Mouse (Mus musculus) limb, embryonic 11.5 days (tissue): ENCODE data around the gene Tmc8. TPM values are rescaled to one million over a fixed set of nuclear protein-coding genes. Genes with fewer than 3 reads are reported as not detected.

Experiments used
- ATAC-seq: fragments of 200-750 bp; cut with Nextera tagmentation; 2 replicates; pipeline ENCODE4 v1.8.0; 2017; ENCODE audit warnings: low read depth; ENCODE audit not compliant: insufficient number of reproducible peaks, low FRiP score, low TSS enrichment
- DNase-seq: peaks from one replicate; pipeline ENCODE4 v3.0.0-alpha.2; 2015; ENCODE audit warnings: low spot score
- H3K27ac ChIP-seq: fragments of 300-500 bp; sonication (generic); replicated peaks from 2 replicates; pipeline ENCODE4 v1.5.1; 2014; ENCODE audit warnings: low read depth, mild to moderate bottlenecking, low read length
- H3K27me3 ChIP-seq: fragments of 300-500 bp; sonication (generic); 2 replicates; pipeline ENCODE4 v1.6.1; 2014; ENCODE audit warnings: mild to moderate bottlenecking, low read length, mixed read lengths; ENCODE audit not compliant: control insufficient read depth, insufficient read depth
- H3K36me3 ChIP-seq: fragments of 300-500 bp; sonication (generic); 2 replicates; pipeline ENCODE4 v1.6.1; 2014; ENCODE audit warnings: mild to moderate bottlenecking, low read length, moderate library complexity, mixed read lengths; ENCODE audit not compliant: control insufficient read depth, insufficient read depth
- H3K4me1 ChIP-seq: fragments of 300-500 bp; sonication (generic); 2 replicates; pipeline ENCODE4 v1.6.1; 2014; ENCODE audit warnings: low read length, mixed read lengths; ENCODE audit not compliant: control insufficient read depth, insufficient read depth
- H3K4me2 ChIP-seq: fragments of 300-500 bp; sonication (generic); 2 replicates; pipeline ENCODE4 v1.6.1; 2014; ENCODE audit warnings: low read depth, mild to moderate bottlenecking, moderate library complexity; ENCODE audit not compliant: severe bottlenecking
- H3K4me3 ChIP-seq: fragments of 300-500 bp; sonication (generic); 2 replicates; pipeline ENCODE4 v1.5.1; 2014; ENCODE audit warnings: low read depth, low read length
- H3K9ac ChIP-seq: fragments of 300-500 bp; sonication (generic); 2 replicates; pipeline ENCODE4 v1.6.1; 2014; ENCODE audit warnings: mild to moderate bottlenecking, low read length
- H3K9me3 ChIP-seq: fragments of 300-500 bp; sonication (generic); 2 replicates; pipeline ENCODE4 v1.6.1; 2016; ENCODE audit warnings: low read length; ENCODE audit not compliant: control insufficient read depth
- WGBS: fragments of 180-500 bp; shearing (Covaris S2); extraction: QIAGEN DNeasy Blood & Tissue Kit; methylation state at CpG from one replicate; pipeline ENCODE4 v1.1.7; 2014; 5-methylcytosine and 5-hydroxymethylcytosine counted together
- polyA plus RNA-seq: library from polyadenylated mRNA; unstranded; fragments of >200 nt; fragmentation: Nextera tagmentation; extraction: Ambion mirVana; gene quantifications from 2 replicates; pipeline ENCODE4 v1.2.1, GENCODE M21; 2014

Gene Tmc8
- polyA plus RNA-seq, 1 experiment from 2014 or later, result 0.87 TPM

DNA sequence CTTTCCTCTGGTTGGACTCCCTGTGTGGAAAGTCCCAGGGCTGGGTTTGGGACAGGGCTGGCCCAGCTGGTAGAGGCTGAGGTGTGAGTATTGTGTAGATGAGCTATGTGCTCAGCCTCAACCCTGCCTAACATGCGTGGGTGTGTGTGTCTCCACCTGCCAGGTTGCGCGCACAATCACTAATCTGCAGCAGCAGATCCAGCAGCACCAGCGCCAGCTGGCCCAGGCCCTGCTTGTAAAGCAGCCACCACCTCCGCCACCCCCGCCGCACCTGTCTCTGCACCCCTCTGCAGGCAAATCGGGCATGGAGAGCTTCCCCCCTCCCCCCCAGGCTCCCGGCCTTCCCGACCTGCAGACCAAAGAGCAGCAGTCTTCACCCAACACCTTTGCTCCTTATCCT lies 32.5 kb upstream of the Tmc8 start:
- no peak overlapping the region for H3K4me3 ChIP-seq
- DNase-seq (no peak), ATAC-seq (no peak)
- no peaks in the 10 kb centered on the region for H3K4me1 ChIP-seq
- WGBS, result 89% methylated on average over 10 of the region's 10 CpGs
- no peak overlapping the region for H3K9ac ChIP-seq
- peaks cover 20% of the 10 kb centered on the region for H3K36me3 ChIP-seq
- H3K4me2 ChIP-seq, result no peak overlapping the region
- H3K27me3 ChIP-seq, result no peaks in the 10 kb centered on the region
- no peaks in the 10 kb centered on the region for H3K9me3 ChIP-seq
- no peak overlapping the region for H3K27ac ChIP-seq

DNA sequence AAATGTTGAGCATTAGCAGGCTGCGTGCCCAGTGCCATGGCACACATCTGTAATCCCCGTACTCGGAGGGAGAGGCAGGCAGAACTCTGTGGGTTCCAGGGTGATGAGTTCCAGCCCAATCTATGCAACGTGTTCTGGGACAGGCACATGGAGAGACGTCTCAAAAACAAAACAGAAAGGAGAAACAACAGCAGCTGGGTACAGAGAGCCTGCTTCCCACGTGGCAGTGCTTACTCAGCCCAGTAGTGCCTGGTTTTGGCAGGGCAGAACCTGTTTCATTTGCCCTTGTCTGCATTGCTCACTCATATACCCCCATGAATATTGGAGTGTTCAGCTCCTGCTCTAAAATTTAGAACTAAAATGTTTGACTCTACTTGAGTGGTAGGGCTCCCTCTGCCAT lies 30.3 kb upstream of the Tmc8 start:
- Histone ChIP-seq H3K4me1 (no peaks in the 10 kb centered on the region), H3K9ac (no peak overlapping the region), H3K27me3 (no peaks in the 10 kb centered on the region), H3K9me3 (no peaks in the 10 kb centered on the region), H3K36me3 (peaks cover 35% of the 10 kb centered on the region), H3K4me3 (no peak overlapping the region), H3K4me2 (no peak overlapping the region), H3K27ac (no peak overlapping the region)
- 88% methylated on average over 6 of the region's 6 CpGs for WGBS
- DNase-seq (no peak), ATAC-seq (no peak)

GRCm38 (mm10) chr11:117755891-117756290 lies 26.0 kb upstream of the Tmc8 start:
- no peaks in the 10 kb centered on the region for H3K9me3 ChIP-seq
- no peak for DNase-seq
- H3K9ac ChIP-seq, result no peak overlapping the region
- no peak overlapping the region for H3K27ac ChIP-seq
- 97% methylated on average over 7 of the region's 7 CpGs for WGBS
- H3K27me3 ChIP-seq, result no peaks in the 10 kb centered on the region
- peaks cover 39% of the 10 kb centered on the region for H3K36me3 ChIP-seq
- no peaks in the 10 kb centered on the region for H3K4me1 ChIP-seq
- H3K4me2 ChIP-seq, result no peak overlapping the region
- no peak overlapping the region for H3K4me3 ChIP-seq
- ATAC-seq, result no peak

GRCm38 (mm10) chr11:117759267-117759666 lies 22.6 kb upstream of the Tmc8 start:
- WGBS, result 95% methylated on average over 10 of the region's 10 CpGs
- H3K9ac ChIP-seq, result no peak overlapping the region
- no peaks in the 10 kb centered on the region for H3K27me3 ChIP-seq
- H3K9me3 ChIP-seq, result no peaks in the 10 kb centered on the region
- ATAC-seq, result no peak
- no peak overlapping the region for H3K27ac ChIP-seq
- no peaks in the 10 kb centered on the region for H3K4me1 ChIP-seq
- H3K4me2 ChIP-seq, result no peak overlapping the region
- no peak overlapping the region for H3K4me3 ChIP-seq
- H3K36me3 ChIP-seq, result peaks cover 42% of the 10 kb centered on the region
- no peak for DNase-seq

GRCm38 (mm10) chr11:117760374-117761119 lies 21.3 kb upstream of the Tmc8 start:
- ATAC-seq (no peak), DNase-seq (no peak)
- H3K9me3 ChIP-seq, result no peaks in the 10 kb centered on the region
- H3K27me3 ChIP-seq, result no peaks in the 10 kb centered on the region
- H3K9ac ChIP-seq, result no peak overlapping the region
- no peak overlapping the region for H3K4me2 ChIP-seq
- no peaks in the 10 kb centered on the region for H3K4me1 ChIP-seq
- peaks cover 40% of the 10 kb centered on the region for H3K36me3 ChIP-seq
- no peak overlapping the region for H3K27ac ChIP-seq
- no peak overlapping the region for H3K4me3 ChIP-seq
- WGBS, result 94% methylated on average over 26 of the region's 26 CpGs

GRCm38 (mm10) chr11:117761801-117762200 lies 20.1 kb upstream of the Tmc8 start:
- no peak overlapping the region for H3K4me3 ChIP-seq
- H3K27me3 ChIP-seq, result no peaks in the 10 kb centered on the region
- no peak overlapping the region for H3K27ac ChIP-seq
- ATAC-seq (no peak), DNase-seq (no peak)
- H3K9me3 ChIP-seq, result no peaks in the 10 kb centered on the region
- WGBS, result 93% methylated on average over 13 of the region's 13 CpGs
- H3K4me2 ChIP-seq, result no peak overlapping the region
- no peak overlapping the region for H3K9ac ChIP-seq
- H3K36me3 ChIP-seq, result peaks cover 32% of the 10 kb centered on the region
- no peaks in the 10 kb centered on the region for H3K4me1 ChIP-seq

GRCm38 (mm10) chr11:117762246-117762645 lies 19.6 kb upstream of the Tmc8 start:
- H3K4me2 ChIP-seq, result no peak overlapping the region
- H3K9me3 ChIP-seq, result no peaks in the 10 kb centered on the region
- H3K27ac ChIP-seq, result no peak overlapping the region
- H3K4me1 ChIP-seq, result no peaks in the 10 kb centered on the region
- no peak overlapping the region for H3K9ac ChIP-seq
- H3K36me3 ChIP-seq, result peaks cover 32% of the 10 kb centered on the region
- no peak for ATAC-seq
- no peak for DNase-seq
- no peaks in the 10 kb centered on the region for H3K27me3 ChIP-seq
- WGBS, result 91% methylated on average over 12 of the region's 12 CpGs
- H3K4me3 ChIP-seq, result no peak overlapping the region

GRCm38 (mm10) chr11:117764319-117764718 lies 17.6 kb upstream of the Tmc8 start:
- Histone ChIP-seq H3K27ac (no peak overlapping the region), H3K9ac (no peak overlapping the region), H3K4me1 (no peaks in the 10 kb centered on the region), H3K9me3 (no peaks in the 10 kb centered on the region), H3K36me3 (peaks cover 24% of the 10 kb centered on the region), H3K4me3 (no peak overlapping the region), H3K4me2 (no peak overlapping the region; the same call in 1 of the 2 replicates), H3K27me3 (no peaks in the 10 kb centered on the region)
- WGBS, result 91% methylated on average over 9 of the region's 9 CpGs
- DNase-seq (no peak), ATAC-seq (no peak)

DNA sequence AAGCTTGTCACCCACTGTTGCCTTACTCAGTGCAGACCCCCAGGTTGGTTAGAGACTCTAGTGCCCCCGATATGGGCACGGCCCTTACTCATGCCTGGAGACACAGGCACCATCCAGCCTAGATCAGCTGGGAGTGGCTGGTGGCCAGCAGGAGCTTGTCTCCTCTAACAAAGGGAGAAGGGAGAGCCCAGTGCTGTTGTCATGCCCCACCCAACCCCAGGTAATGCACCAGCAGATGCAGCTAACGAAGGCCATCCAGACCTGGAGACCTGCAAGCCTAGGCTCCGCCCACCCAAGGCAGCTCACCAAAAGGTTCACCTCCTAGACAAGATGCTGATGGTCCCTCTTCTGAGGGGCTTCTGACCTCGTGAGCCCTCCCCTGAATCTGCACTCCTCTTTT lies 16.5 kb upstream of the Tmc8 start:
- no peak for DNase-seq
- Histone ChIP-seq H3K36me3 (peaks cover 16% of the 10 kb centered on the region), H3K9me3 (no peaks in the 10 kb centered on the region), H3K27me3 (no peaks in the 10 kb centered on the region), H3K9ac (no peak overlapping the region), H3K4me1 (no peaks in the 10 kb centered on the region), H3K4me3 (no peak overlapping the region), H3K27ac (no peak overlapping the region), H3K4me2 (no peak overlapping the region)
- ATAC-seq, result no peak
- WGBS, result 88% methylated on average over 5 of the region's 5 CpGs
